ENCODE assay signal across 8 mouse cellular contexts in the genomic region with DNA sequence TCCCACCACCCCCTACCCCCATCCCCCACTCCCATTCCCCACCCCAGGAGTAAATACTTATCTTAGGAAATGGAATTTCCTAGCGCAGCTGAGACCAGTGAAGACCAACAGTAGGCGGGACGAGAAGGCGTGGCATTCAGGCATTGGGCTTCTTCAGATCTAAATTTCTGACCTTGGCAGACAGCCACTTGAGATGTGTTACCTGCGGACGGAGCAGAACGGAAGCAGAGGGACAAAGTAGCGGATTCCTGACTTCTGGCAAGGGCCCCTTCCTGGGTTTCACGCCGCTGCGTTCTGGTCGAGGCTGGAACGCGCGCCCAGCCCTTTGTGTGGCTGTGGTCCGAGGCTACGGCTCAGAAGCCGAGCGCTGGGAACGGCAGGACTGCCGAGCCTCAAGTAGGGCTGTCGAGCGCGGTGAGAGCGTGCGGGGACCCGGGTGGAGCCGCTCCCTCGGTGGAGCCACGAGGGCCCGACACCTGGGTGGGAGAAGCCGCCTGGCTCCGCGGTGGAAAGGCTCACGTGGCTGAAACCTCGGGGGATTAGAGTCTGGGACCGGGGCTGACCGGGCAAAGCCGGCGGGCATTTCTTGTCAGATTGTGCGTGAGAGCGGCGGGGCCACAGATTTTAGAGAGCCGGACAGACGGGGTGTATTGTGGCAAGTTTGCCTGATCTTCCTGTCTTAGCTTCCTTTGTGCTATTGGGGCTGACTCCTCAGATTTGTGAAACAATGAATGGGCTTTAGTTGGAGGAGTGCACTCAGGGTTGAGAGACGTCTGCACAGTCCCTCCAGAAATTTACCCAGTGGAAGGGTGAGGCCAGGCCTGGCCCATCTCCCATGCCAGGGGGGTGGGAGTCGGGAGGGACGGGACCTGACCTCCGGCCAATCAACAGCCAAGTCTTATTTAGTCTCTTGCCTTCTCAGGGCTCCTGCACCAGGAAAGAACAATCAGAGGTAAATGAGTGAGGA. TPM values are rescaled to one million over a fixed set of nuclear protein-coding genes. Genes with fewer than 3 reads are reported as not detected.
DNase-seq lines count a peak whose midpoint lies in the region; ATAC-seq and TF ChIP-seq lines count a peak whose summit lies in the region.

No protein-coding gene starts in this region.

- no peak for TF ChIP-seq POLR2A in spleen, adult 2 months (IDR thresholded peaks at IDR 0.05; ENCODE audit: low read depth, low read length)

- H3K36me3 ChIP-seq in spleen, adult 2 months (ENCODE audit: control insufficient read depth, insufficient read depth, low read length), result no peaks in the 10 kb centered on the region
- H3K36me3 ChIP-seq in intestine, embryonic 16.5 days (ENCODE audit: control insufficient read depth, insufficient read depth, low read length), result no peaks in the 10 kb centered on the region
- no peaks in the 10 kb centered on the region for H3K36me3 ChIP-seq in liver, embryonic 15.5 days (replicated peaks)
- peaks cover 31% of the 10 kb centered on the region for H3K36me3 ChIP-seq in neural tube, embryonic 13.5 days

- H3K4me2 ChIP-seq in intestine, embryonic 16.5 days (ENCODE audit: low read depth, low read length), result peak overlapping the region; percentile 94
- peak overlapping the region; percentile 65 for H3K4me2 ChIP-seq in liver, embryonic 15.5 days
- peak overlapping the region; percentile 70 for H3K4me2 ChIP-seq in neural tube, embryonic 13.5 days

- H3K9ac ChIP-seq in intestine, embryonic 16.5 days (ENCODE audit: low read depth, low read length), result peak overlapping the region; percentile 94
- peak overlapping the region; percentile 40 for H3K9ac ChIP-seq in liver, embryonic 15.5 days
- peak overlapping the region; percentile 87 for H3K9ac ChIP-seq in neural tube, embryonic 13.5 days

- peaks cover 5% of the 10 kb centered on the region; the same call in 1 of the 2 replicates for H3K27me3 ChIP-seq in spleen, adult 2 months (ENCODE audit: control insufficient read depth, insufficient read depth, low read length)
- no peaks in the 10 kb centered on the region for H3K27me3 ChIP-seq in intestine, embryonic 16.5 days (replicated peaks; ENCODE audit: control insufficient read depth, insufficient read depth, low read length)
- H3K27me3 ChIP-seq in liver, embryonic 15.5 days, result peaks cover 33% of the 10 kb centered on the region
- no peaks in the 10 kb centered on the region for H3K27me3 ChIP-seq in neural tube, embryonic 13.5 days

- 6% methylated on average over 49 of the region's 49 CpGs for WGBS in spleen, adult 2 months
- WGBS in intestine, embryonic 16.5 days, result 2% methylated on average over 49 of the region's 49 CpGs
- 1% methylated on average over 49 of the region's 49 CpGs for WGBS in liver, embryonic 15.5 days (ENCODE audit: insufficient replicate concordance)
- under 1% methylated on average over 49 of the region's 49 CpGs for WGBS in neural tube, embryonic 13.5 days

- TF ChIP-seq CTCF in spleen, adult 2 months (IDR thresholded peaks at IDR 0.05; ENCODE audit: extremely low read depth, insufficient read depth, insufficient read length, insufficient replicate concordance), result no peak

- peak; percentile 89 for ATAC-seq in intestine, embryonic 16.5 days
- ATAC-seq in liver, embryonic 15.5 days (ENCODE audit: insufficient read depth), result peak; percentile 34
- ATAC-seq in neural tube, embryonic 13.5 days (ENCODE audit: low read depth), result peak; percentile 90

- H3K4me1 ChIP-seq in spleen, adult 2 months (ENCODE audit: control insufficient read depth, insufficient read depth, insufficient read length), result peaks cover 2% of the 10 kb centered on the region
- no peaks in the 10 kb centered on the region for H3K4me1 ChIP-seq in intestine, embryonic 16.5 days (ENCODE audit: control insufficient read depth, insufficient read depth, low read length)
- no peaks in the 10 kb centered on the region for H3K4me1 ChIP-seq in liver, embryonic 15.5 days (replicated peaks)
- H3K4me1 ChIP-seq in neural tube, embryonic 13.5 days (replicated peaks), result peaks cover 29% of the 10 kb centered on the region

- H3K9me3 ChIP-seq in intestine, embryonic 16.5 days (ENCODE audit: control insufficient read depth, low read length), result no peaks in the 10 kb centered on the region
- no peaks in the 10 kb centered on the region for H3K9me3 ChIP-seq in liver, embryonic 15.5 days (replicated peaks)
- no peaks in the 10 kb centered on the region for H3K9me3 ChIP-seq in neural tube, embryonic 13.5 days

- no peak overlapping the region for H3K27ac ChIP-seq in spleen, adult 2 months (ENCODE audit: insufficient read depth, low read length)
- peak overlapping the region; percentile 87 for H3K27ac ChIP-seq in intestine, embryonic 16.5 days (ENCODE audit: low read length)
- H3K27ac ChIP-seq in liver, embryonic 15.5 days (replicated peaks), result no peak overlapping the region
- peak overlapping the region; percentile 95 for H3K27ac ChIP-seq in neural tube, embryonic 13.5 days (replicated peaks)

- DNase-seq in spleen, adult 2 months (ENCODE audit: low read depth in 1 of 2, low spot score in 2 of 2), result no peak
- DNase-seq in spleen, postnatal 36 days (ENCODE audit: low spot score in 2 of 2), result no peak
- peak; percentile 31 to 52 for DNase-seq in cerebellum, postnatal 36 days
- peak; percentile 96 for DNase-seq in heart, adult 11 months
- DNase-seq in spleen, adult 18-20 months, result no peak

- H3K4me3 ChIP-seq in spleen, adult 2 months (ENCODE audit: extremely low read depth, insufficient read depth, insufficient read length), result peak overlapping the region; percentile 25
- H3K4me3 ChIP-seq in intestine, embryonic 16.5 days (ENCODE audit: low read length), result peak overlapping the region; percentile 75
- peak overlapping the region; percentile 47 for H3K4me3 ChIP-seq in liver, embryonic 15.5 days (replicated peaks)
- peak overlapping the region; percentile 63 for H3K4me3 ChIP-seq in neural tube, embryonic 13.5 days

RNA-seq across cellular contexts. Expression of a gene that starts 1.7 kb away (rescaled TPM):
- 0.62 and 0.75 TPM in 2 replicates for polyA plus RNA-seq in spleen, adult 2 months (2012; rRNA removed)
- 41.3 and 43.2 TPM in 2 replicates for polyA plus RNA-seq in intestine, embryonic 16.5 days (2015; fragmentation: Nextera tagmentation; extraction: Ambion mirVana)
- 3.2 and 3.8 TPM in 2 replicates for polyA plus RNA-seq in liver, embryonic 15.5 days (2015; fragmentation: Nextera tagmentation; extraction: Ambion mirVana)
- 241 and 262 TPM in 2 replicates for polyA plus RNA-seq in neural tube, embryonic 13.5 days (2015; fragmentation: Nextera tagmentation; extraction: Ambion mirVana)

RNA-seq across cellular contexts. Expression of a gene that starts 13.3 kb away (rescaled TPM):
- polyA plus RNA-seq in spleen, adult 2 months (2012; rRNA removed), result 0.28 and 0.48 TPM in 2 replicates
- polyA plus RNA-seq in intestine, embryonic 16.5 days (2015; fragmentation: Nextera tagmentation; extraction: Ambion mirVana), result 0.16 and 0.22 TPM in 2 replicates
- polyA plus RNA-seq in liver, embryonic 15.5 days (2015; fragmentation: Nextera tagmentation; extraction: Ambion mirVana), result not detected in 2 replicates
- 1.6 and 2.3 TPM in 2 replicates for polyA plus RNA-seq in neural tube, embryonic 13.5 days (2015; fragmentation: Nextera tagmentation; extraction: Ambion mirVana)

RNA-seq across cellular contexts. Expression of a gene that starts 20.6 kb away (rescaled TPM):
- polyA plus RNA-seq in spleen, adult 2 months (2012; rRNA removed), result not detected in 2 replicates
- not detected in 2 replicates for polyA plus RNA-seq in intestine, embryonic 16.5 days (2015; fragmentation: Nextera tagmentation; extraction: Ambion mirVana)
- polyA plus RNA-seq in liver, embryonic 15.5 days (2015; fragmentation: Nextera tagmentation; extraction: Ambion mirVana), result not detected in 2 replicates
- polyA plus RNA-seq in neural tube, embryonic 13.5 days (2015; fragmentation: Nextera tagmentation; extraction: Ambion mirVana), result 1.2 and 1.7 TPM in 2 replicates

RNA-seq across cellular contexts. Expression of a gene that starts 21.6 kb away (rescaled TPM):
- not detected in 2 replicates for polyA plus RNA-seq in spleen, adult 2 months (2012; rRNA removed)
- not detected in 2 replicates for polyA plus RNA-seq in intestine, embryonic 16.5 days (2015; fragmentation: Nextera tagmentation; extraction: Ambion mirVana)
- polyA plus RNA-seq in liver, embryonic 15.5 days (2015; fragmentation: Nextera tagmentation; extraction: Ambion mirVana), result not detected in 2 replicates
- polyA plus RNA-seq in neural tube, embryonic 13.5 days (2015; fragmentation: Nextera tagmentation; extraction: Ambion mirVana), result 0.31 TPM in 1 of 2 replicates, not detected in the other

RNA-seq across cellular contexts. Expression of a gene that starts 43.1 kb away (rescaled TPM):
- 28.7 and 29.7 TPM in 2 replicates for polyA plus RNA-seq in spleen, adult 2 months (2012; rRNA removed)
- polyA plus RNA-seq in intestine, embryonic 16.5 days (2015; fragmentation: Nextera tagmentation; extraction: Ambion mirVana), result 5.4 and 6.2 TPM in 2 replicates
- polyA plus RNA-seq in liver, embryonic 15.5 days (2015; fragmentation: Nextera tagmentation; extraction: Ambion mirVana), result 0.25 and 0.66 TPM in 2 replicates
- polyA plus RNA-seq in neural tube, embryonic 13.5 days (2015; fragmentation: Nextera tagmentation; extraction: Ambion mirVana), result 56.2 and 57.0 TPM in 2 replicates

Comparison
In these comparisons a context has a peak if more than half of its experiments do, and no peak if none do; other contexts are left out.
1. DNase-seq: peak in cerebellum, postnatal 36 days (2 of 2) and heart, adult 11 months (single experiment); none in spleen, adult 2 months (0 of 2), spleen, postnatal 36 days (0 of 2) and spleen, adult 18-20 months (0 of 2).
2. H3K27ac ChIP-seq: peak in intestine, embryonic 16.5 days (single experiment) and neural tube, embryonic 13.5 days (single experiment); none in spleen, adult 2 months (single experiment) and liver, embryonic 15.5 days (single experiment).
3. H3K4me3 ChIP-seq: peak in every context shown above with its lines; median percentile 75 in intestine, embryonic 16.5 days; 63 in neural tube, embryonic 13.5 days; 47 in liver, embryonic 15.5 days; 25 in spleen, adult 2 months.
4. ATAC-seq: peak in every context shown above with its lines; median percentile 90 in neural tube, embryonic 13.5 days; 89 in intestine, embryonic 16.5 days; 34 in liver, embryonic 15.5 days.
5. H3K9ac ChIP-seq: peak in every context shown above with its lines; median percentile 94 in intestine, embryonic 16.5 days; 87 in neural tube, embryonic 13.5 days; 40 in liver, embryonic 15.5 days.
6. Peak in every context shown above with its lines, with median percentiles within 50 percentile points of each other: H3K4me2 ChIP-seq.